Mouse (Mus musculus): ENCODE data around the gene Nck2.

The Nck2 gene

GRCm38 (mm10) chr1:43589910-43590309 is 145.5 kb downstream of the Nck2 start:
- DNase-seq, result no peak

DNA sequence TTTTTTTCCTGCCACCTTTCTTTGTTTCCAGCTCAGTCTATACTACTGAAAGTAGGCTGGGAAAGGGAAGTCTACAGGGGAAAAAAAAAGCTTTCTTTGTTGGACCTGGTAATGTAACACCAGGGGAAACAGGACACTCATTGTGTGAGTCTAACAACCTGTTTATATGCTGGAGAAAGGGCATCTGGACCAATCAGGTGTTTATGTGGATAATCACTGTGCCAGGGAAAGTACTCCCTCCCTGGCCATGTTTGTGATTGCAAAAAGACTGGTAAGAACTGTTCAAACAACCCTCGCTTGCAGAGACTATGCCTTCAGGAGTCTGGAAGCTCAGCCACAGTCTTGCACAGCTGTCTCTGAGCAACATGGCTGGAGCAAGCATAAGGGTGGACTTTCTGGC is 146.3 kb downstream of the Nck2 start:
- no peak for DNase-seq

- DNase-seq, result no peak
Observed at GRCm38 (mm10) chr1:43593069-43593468, 148.7 kb downstream of the Nck2 start.

DNA sequence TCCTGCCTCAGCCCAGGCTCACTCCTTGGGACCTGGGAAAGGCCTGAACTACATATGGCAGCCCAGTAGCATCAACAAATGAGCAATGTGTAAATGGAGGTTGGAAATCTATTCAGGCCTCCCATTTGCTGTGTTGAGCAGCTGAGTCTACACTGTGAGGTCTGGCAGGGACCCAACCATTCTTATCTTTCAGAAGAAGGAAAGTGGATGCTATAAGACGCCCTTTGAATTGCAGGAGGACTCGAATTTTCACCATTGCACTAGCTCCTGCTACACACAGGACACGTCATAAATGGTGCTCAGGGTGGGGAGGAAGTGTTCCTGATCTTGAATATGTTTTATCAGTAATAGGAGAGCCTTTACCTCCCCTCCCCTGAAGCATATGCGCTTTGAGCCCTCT is 150.4 kb downstream of the Nck2 start:
- DNase-seq, result no peak

DNA sequence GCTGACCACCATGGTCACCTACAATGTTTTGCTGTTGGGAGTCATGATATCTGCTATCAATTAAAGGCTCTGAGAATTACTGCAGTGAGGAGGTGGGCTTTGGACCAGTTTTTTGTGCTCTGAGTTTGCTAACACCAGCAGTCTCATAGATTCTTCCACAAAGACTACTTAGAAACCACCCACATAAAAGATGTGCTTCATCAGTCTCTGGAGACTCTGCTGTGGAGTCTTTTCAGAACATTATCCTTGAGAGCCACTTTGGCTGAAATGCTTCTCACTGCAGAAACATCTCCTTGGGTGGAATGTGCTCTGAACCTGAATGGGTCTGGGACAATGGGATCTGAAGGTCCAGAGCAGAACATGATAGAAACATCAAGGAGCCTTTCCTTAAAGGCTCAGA is 153.4 kb downstream of the Nck2 start:
- DNase-seq, result no peak

DNA sequence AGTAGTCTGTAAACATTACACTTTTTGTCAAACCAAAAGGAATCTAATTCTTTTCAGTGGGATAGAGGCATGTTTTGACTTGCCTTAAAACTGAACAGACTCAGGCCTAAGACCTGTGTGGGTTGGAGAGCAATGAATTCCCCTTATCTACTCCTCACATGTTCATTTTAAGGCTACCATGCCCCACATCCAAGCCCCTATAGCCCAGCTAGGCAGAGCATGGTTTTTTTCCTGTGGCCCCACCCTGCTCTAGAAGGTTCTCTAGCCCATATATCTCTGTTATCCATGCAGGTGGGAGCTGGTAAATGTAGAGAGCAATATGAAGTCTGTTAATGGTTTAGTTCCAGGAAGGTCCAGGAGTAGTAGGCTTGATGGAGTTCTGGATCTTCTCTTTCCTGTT is 155.1 kb downstream of the Nck2 start:
- DNase-seq, result no peak

- no peak for DNase-seq
Observed at GRCm38 (mm10) chr1:43601054-43601453, 156.7 kb downstream of the Nck2 start.

- DNase-seq, result no peak
Observed at GRCm38 (mm10) chr1:43615948-43616347, 171.6 kb downstream of the Nck2 start.

Measured in right cerebral cortex, postnatal 25 days (tissue).